Mouse (Mus musculus): ENCODE measurements around the gene Mob3a. TPM values are rescaled to one million over a fixed set of nuclear protein-coding genes. Genes with fewer than 3 reads are reported as not detected.

Gene Mob3a
- polyA plus RNA-seq, 1 experiment from 2014 or later, result 34.4 TPM

GRCm38 (mm10) chr10:80669737-80670485 lies 31.9 kb downstream of the Mob3a start:
- Histone ChIP-seq H3K27ac (ENCODE audit: low read depth, low read length) (no peak overlapping the region), H3K36me3 (ENCODE audit: control insufficient read depth, insufficient read depth, low read length) (peaks cover 81% of the 10 kb centered on the region), H3K4me2 (replicated peaks; ENCODE audit: low read depth, low read length) (no peak overlapping the region), H3K27me3 (ENCODE audit: control insufficient read depth, insufficient read depth, low read length) (no peaks in the 10 kb centered on the region), H3K4me1 (ENCODE audit: control insufficient read depth, insufficient read depth, low read length) (peaks cover 37% of the 10 kb centered on the region), H3K4me3 (ENCODE audit: low read length) (no peak overlapping the region), H3K9me3 (ENCODE audit: control insufficient read depth, low read length) (no peaks in the 10 kb centered on the region), H3K9ac (ENCODE audit: low read depth, low read length) (no peak overlapping the region)
- 98% methylated on average over 7 of the region's 7 CpGs for WGBS
- no peak for ATAC-seq (ENCODE audit: low FRiP score, low TSS enrichment)

DNA sequence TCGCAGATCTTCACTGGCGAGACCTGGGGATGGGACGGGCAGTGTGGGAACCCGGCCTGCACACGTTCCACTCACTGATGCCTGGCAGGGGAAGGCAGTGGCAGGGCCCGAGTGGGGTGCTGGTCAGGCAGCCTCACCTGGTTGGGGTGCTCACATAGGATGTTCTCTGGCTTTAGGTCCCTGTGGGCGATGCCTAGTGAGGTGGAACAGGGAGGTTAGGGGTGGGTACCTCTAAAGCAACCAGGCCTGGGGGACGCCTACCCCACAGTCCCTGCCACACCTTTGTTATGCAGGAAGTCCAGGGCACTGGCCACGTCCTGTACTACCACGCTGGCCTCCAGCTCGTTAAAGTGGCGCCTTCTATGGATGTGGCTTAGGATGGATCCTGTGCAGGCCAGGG lies 32.8 kb downstream of the Mob3a start:
- ATAC-seq (ENCODE audit: low FRiP score, low TSS enrichment), result no peak

GRCm38 (mm10) chr10:80668614-80669013 lies 33.2 kb downstream of the Mob3a start:
- ATAC-seq (ENCODE audit: low FRiP score, low TSS enrichment), result no peak
- H3K9me3 ChIP-seq (ENCODE audit: control insufficient read depth, low read length), result no peaks in the 10 kb centered on the region
- H3K4me3 ChIP-seq (ENCODE audit: low read length), result no peak overlapping the region
- peaks cover 37% of the 10 kb centered on the region for H3K4me1 ChIP-seq (ENCODE audit: control insufficient read depth, insufficient read depth, low read length)
- H3K27ac ChIP-seq (ENCODE audit: low read depth, low read length), result no peak overlapping the region
- 88% methylated on average over 11 of the region's 11 CpGs for WGBS
- H3K9ac ChIP-seq (ENCODE audit: low read depth, low read length), result no peak overlapping the region
- H3K4me2 ChIP-seq (replicated peaks; ENCODE audit: low read depth, low read length), result no peak overlapping the region
- no peaks in the 10 kb centered on the region for H3K27me3 ChIP-seq (ENCODE audit: control insufficient read depth, insufficient read depth, low read length)
- H3K36me3 ChIP-seq (ENCODE audit: control insufficient read depth, insufficient read depth, low read length), result peaks cover 76% of the 10 kb centered on the region

More for the DNA sequence above, 32.8 kb downstream of the Mob3a start:
- Histone ChIP-seq H3K4me3 (ENCODE audit: low read length) (no peak overlapping the region), H3K27me3 (ENCODE audit: control insufficient read depth, insufficient read depth, low read length) (no peaks in the 10 kb centered on the region), H3K27ac (ENCODE audit: low read depth, low read length) (no peak overlapping the region), H3K9me3 (ENCODE audit: control insufficient read depth, low read length) (no peaks in the 10 kb centered on the region), H3K4me1 (ENCODE audit: control insufficient read depth, insufficient read depth, low read length) (peaks cover 37% of the 10 kb centered on the region), H3K36me3 (ENCODE audit: control insufficient read depth, insufficient read depth, low read length) (peaks cover 80% of the 10 kb centered on the region), H3K4me2 (replicated peaks; ENCODE audit: low read depth, low read length) (no peak overlapping the region), H3K9ac (ENCODE audit: low read depth, low read length) (no peak overlapping the region)
- WGBS, result 89% methylated on average over 12 of the region's 12 CpGs

DNA sequence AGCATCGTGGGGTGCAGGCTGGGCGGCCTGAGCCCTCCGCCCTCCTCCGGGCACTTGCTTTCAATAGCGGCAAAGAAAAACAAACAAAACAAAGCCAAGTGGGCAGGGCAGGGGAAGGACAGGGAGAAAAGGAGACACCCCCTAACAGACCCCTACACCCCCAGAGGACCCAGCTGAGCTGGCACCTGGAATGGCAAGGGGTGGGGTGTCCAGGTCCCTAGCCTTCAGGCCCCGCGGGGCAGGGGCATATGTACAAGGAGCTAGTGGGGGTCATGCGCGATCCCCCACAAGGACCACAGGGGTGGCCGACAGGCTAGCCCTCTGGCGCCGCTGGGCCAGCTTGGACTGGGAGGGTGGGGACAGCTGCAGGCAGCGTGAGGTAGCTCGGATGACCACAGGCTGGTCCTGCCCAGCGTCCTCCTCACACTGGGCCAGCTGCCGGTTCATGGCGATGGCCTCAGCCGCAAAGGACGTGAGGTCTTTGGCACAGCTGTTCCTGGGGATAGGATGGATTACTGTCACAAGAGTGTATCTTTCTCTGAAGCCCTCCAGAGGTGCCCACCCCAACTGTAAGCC lies 34.9 kb downstream of the Mob3a start:
- WGBS, result 77% methylated on average over 19 of the region's 19 CpGs
- no peak overlapping the region for H3K27ac ChIP-seq (ENCODE audit: low read depth, low read length)
- H3K36me3 ChIP-seq (ENCODE audit: control insufficient read depth, insufficient read depth, low read length), result peaks cover 61% of the 10 kb centered on the region
- H3K4me1 ChIP-seq (ENCODE audit: control insufficient read depth, insufficient read depth, low read length), result peaks cover 36% of the 10 kb centered on the region
- ATAC-seq (ENCODE audit: low FRiP score, low TSS enrichment), result no peak
- H3K9me3 ChIP-seq (ENCODE audit: control insufficient read depth, low read length), result no peaks in the 10 kb centered on the region
- H3K9ac ChIP-seq (ENCODE audit: low read depth, low read length), result no peak overlapping the region
- no peak overlapping the region for H3K4me2 ChIP-seq (replicated peaks; ENCODE audit: low read depth, low read length)
- H3K4me3 ChIP-seq (ENCODE audit: low read length), result no peak overlapping the region
- no peaks in the 10 kb centered on the region for H3K27me3 ChIP-seq (ENCODE audit: control insufficient read depth, insufficient read depth, low read length)

- H3K27me3 ChIP-seq (ENCODE audit: control insufficient read depth, insufficient read depth, low read length), result no peaks in the 10 kb centered on the region
- no peaks in the 10 kb centered on the region for H3K9me3 ChIP-seq (ENCODE audit: control insufficient read depth, low read length)
- no peak overlapping the region for H3K9ac ChIP-seq (ENCODE audit: low read depth, low read length)
- no peak overlapping the region for H3K4me3 ChIP-seq (ENCODE audit: low read length)
- peaks cover 36% of the 10 kb centered on the region for H3K4me1 ChIP-seq (ENCODE audit: control insufficient read depth, insufficient read depth, low read length)
- 67% methylated on average over 10 of the region's 10 CpGs for WGBS
- no peak overlapping the region for H3K4me2 ChIP-seq (replicated peaks; ENCODE audit: low read depth, low read length)
- ATAC-seq (ENCODE audit: low FRiP score, low TSS enrichment), result no peak
- 0 out of 2 replicates have a peak overlapping the region, but pooled peaks have one; percentile 18 for H3K27ac ChIP-seq (ENCODE audit: low read depth, low read length)
- H3K36me3 ChIP-seq (ENCODE audit: control insufficient read depth, insufficient read depth, low read length), result peaks cover 54% of the 10 kb centered on the region
Observed at GRCm38 (mm10) chr10:80665981-80666733, 35.6 kb downstream of the Mob3a start.

DNA sequence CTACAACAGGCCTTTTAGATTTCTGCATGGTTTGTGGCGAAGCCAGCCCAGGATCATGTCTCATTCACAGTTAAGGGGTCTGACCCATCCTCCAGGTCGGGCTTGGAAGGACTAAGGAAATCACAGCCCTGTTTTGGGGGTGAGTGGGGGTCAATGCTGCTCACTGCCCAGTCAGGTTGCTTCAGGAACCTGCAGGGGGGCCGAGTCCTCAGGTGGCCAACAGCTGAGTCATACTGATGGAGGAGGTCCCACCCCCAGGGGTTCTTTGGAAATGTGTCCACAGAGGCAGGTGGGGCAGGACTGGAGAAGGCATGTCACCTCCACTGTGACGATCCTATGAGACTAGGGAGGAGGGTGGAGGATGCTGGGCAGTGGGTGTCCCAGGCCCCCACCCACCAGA lies 36.3 kb downstream of the Mob3a start:
- peak overlapping the region; percentile 18; the same call in 1 of the 2 replicates for H3K27ac ChIP-seq (ENCODE audit: low read depth, low read length)

DNA sequence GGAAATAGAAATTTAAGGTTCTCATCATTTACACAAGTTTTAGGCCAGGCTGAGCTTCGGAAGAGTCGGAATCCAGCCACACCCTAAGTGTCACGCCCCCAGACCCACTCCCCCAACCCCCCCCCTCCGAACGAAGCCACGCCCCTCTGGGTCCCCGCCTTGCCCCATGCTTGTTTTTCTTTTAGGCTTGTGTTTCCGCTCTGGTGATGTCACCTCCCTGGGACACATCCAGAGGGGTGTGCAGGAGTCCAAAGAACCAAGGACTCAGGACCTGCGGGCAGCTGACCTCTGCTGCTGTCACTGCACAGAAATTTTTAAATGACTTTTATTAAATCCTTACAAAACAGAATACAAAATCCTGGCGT lies 36.8 kb downstream of the Mob3a start:
- Histone ChIP-seq H3K4me1 (ENCODE audit: control insufficient read depth, insufficient read depth, low read length) (peaks cover 36% of the 10 kb centered on the region), H3K27me3 (ENCODE audit: control insufficient read depth, insufficient read depth, low read length) (no peaks in the 10 kb centered on the region), H3K9ac (ENCODE audit: low read depth, low read length) (peak overlapping the region; percentile 42; the same call in 1 of the 2 replicates), H3K9me3 (ENCODE audit: control insufficient read depth, low read length) (no peaks in the 10 kb centered on the region), H3K27ac (ENCODE audit: low read depth, low read length) (peak overlapping the region; percentile 81), H3K4me2 (replicated peaks; ENCODE audit: low read depth, low read length) (peak overlapping the region; percentile 31; the same call in 1 of the 2 replicates), H3K4me3 (ENCODE audit: low read length) (no peak overlapping the region), H3K36me3 (ENCODE audit: control insufficient read depth, insufficient read depth, low read length) (peaks cover 42% of the 10 kb centered on the region)
- peak; percentile 54 for ATAC-seq (ENCODE audit: low FRiP score, low TSS enrichment)
- 6% methylated on average over 10 of the region's 10 CpGs for WGBS

More for the DNA sequence above, 36.3 kb downstream of the Mob3a start:
- WGBS, result 52% methylated on average over 4 of the region's 4 CpGs
- H3K9ac ChIP-seq (ENCODE audit: low read depth, low read length), result no peak overlapping the region
- no peaks in the 10 kb centered on the region for H3K9me3 ChIP-seq (ENCODE audit: control insufficient read depth, low read length)
- no peak overlapping the region for H3K4me3 ChIP-seq (ENCODE audit: low read length)
- no peaks in the 10 kb centered on the region for H3K27me3 ChIP-seq (ENCODE audit: control insufficient read depth, insufficient read depth, low read length)
- peaks cover 36% of the 10 kb centered on the region for H3K4me1 ChIP-seq (ENCODE audit: control insufficient read depth, insufficient read depth, low read length)
- H3K4me2 ChIP-seq (replicated peaks; ENCODE audit: low read depth, low read length), result no peak overlapping the region
- no peak for ATAC-seq (ENCODE audit: low FRiP score, low TSS enrichment)
- H3K36me3 ChIP-seq (ENCODE audit: control insufficient read depth, insufficient read depth, low read length), result peaks cover 47% of the 10 kb centered on the region

GRCm38 (mm10) chr10:80664197-80665015 lies 37.4 kb downstream of the Mob3a start:
- Histone ChIP-seq H3K27me3 (ENCODE audit: control insufficient read depth, insufficient read depth, low read length) (no peaks in the 10 kb centered on the region), H3K4me1 (ENCODE audit: control insufficient read depth, insufficient read depth, low read length) (peaks cover 36% of the 10 kb centered on the region), H3K4me2 (replicated peaks; ENCODE audit: low read depth, low read length) (peak overlapping the region; percentile 31; the same call in 1 of the 2 replicates), H3K36me3 (ENCODE audit: control insufficient read depth, insufficient read depth, low read length) (peaks cover 36% of the 10 kb centered on the region), H3K9ac (ENCODE audit: low read depth, low read length) (peak overlapping the region; percentile 42), H3K9me3 (ENCODE audit: control insufficient read depth, low read length) (no peaks in the 10 kb centered on the region), H3K27ac (ENCODE audit: low read depth, low read length) (peak overlapping the region; percentile 81), H3K4me3 (ENCODE audit: low read length) (no peak overlapping the region)
- 19% methylated on average over 16 of the region's 16 CpGs for WGBS
- peak; percentile 48 for ATAC-seq (ENCODE audit: low FRiP score, low TSS enrichment)

Measured in kidney, embryonic 14.5 days (tissue).